Mouse (Mus musculus) heart, adult 2 months (tissue): Measurements from ENCODE around the gene Ifitm2. TPM values are rescaled to one million over a fixed set of nuclear protein-coding genes. Genes with fewer than 3 reads are reported as not detected.

Experiments used
- DNase-seq, 2 experiments: peaks; one replicate each; pipeline ENCODE4 v3.0.0; 2021
- H3K27ac ChIP-seq: fragments of 200-600 bp; 2 replicates; pipeline ENCODE4 v1.8.1; 2022
- H3K27me3 ChIP-seq: fragments of 200-500 bp; 2 replicates; pipeline ENCODE4 v1.6.1; 2012; ENCODE audit warnings: mild to moderate bottlenecking, low read length, inconsistent platforms, mixed read lengths; ENCODE audit not compliant: control insufficient read depth, insufficient read depth
- H3K36me3 ChIP-seq: fragments of 200-500 bp; 2 replicates; pipeline ENCODE4 v1.6.1; 2012; ENCODE audit warnings: low read length, inconsistent platforms; ENCODE audit not compliant: control insufficient read depth, insufficient read depth
- H3K4me1 ChIP-seq: fragments of 200-500 bp; 2 replicates; pipeline ENCODE4 v1.6.1; 2011; ENCODE audit warnings: low read length; ENCODE audit not compliant: control insufficient read depth, insufficient read depth
- H3K4me3 ChIP-seq: fragments of 200-600 bp; 2 replicates; pipeline ENCODE4 v1.8.1; 2022
- H3K79me2 ChIP-seq: fragments of 200-500 bp; replicated peaks from 2 replicates; pipeline ENCODE4 v1.6.1; 2012; ENCODE audit warnings: mild to moderate bottlenecking, inconsistent platforms, low read length, moderate library complexity, mixed read lengths; ENCODE audit not compliant: control insufficient read depth, insufficient read depth
- H3K9ac ChIP-seq: fragments of 200-500 bp; 2 replicates; pipeline ENCODE4 v1.6.1; 2012; ENCODE audit warnings: low read depth, mild to moderate bottlenecking, control low read depth, inconsistent platforms, low read length, mixed read lengths
- CTCF ChIP-seq: fragments of 200-600 bp; IDR thresholded peaks from 2 replicates; pipeline ENCODE4 v1.8.1; 2022; ENCODE audit warnings: antibody characterized with exemption, mild to moderate bottlenecking, moderate library complexity
- EP300 ChIP-seq: fragments of 200-500 bp; IDR thresholded peaks from 2 replicates; pipeline ENCODE4 v1.6.1; 2011; ENCODE audit warnings: low read depth, low read length, control low read depth; ENCODE audit not compliant: insufficient read depth
- POLR2A ChIP-seq: fragments of 200-500 bp; IDR thresholded peaks from 2 replicates; pipeline ENCODE4 v1.6.1; 2011; ENCODE audit warnings: mild to moderate bottlenecking, low read depth, low read length, control low read depth; ENCODE audit not compliant: insufficient read depth
- WGBS: fragments of 180-500 bp; shearing (Covaris S2); methylation state at CpG from one replicate; pipeline ENCODE4 v1.1.7; 2018; 5-methylcytosine and 5-hydroxymethylcytosine counted together
- intact Hi-C: fragments of 180-260 bp; cut with DNase I; formaldehyde crosslinking; loops from one replicate; pipeline ENCODE4 v1.15.1; 2025
- polyA plus RNA-seq: library from polyadenylated mRNA; depleted of rRNA; stranded (reverse); fragments of >200 nt; gene quantifications from 2 replicates; pipeline ENCODE4 v1.2.3, GENCODE M21; 2012
- total RNA-seq, 2 experiments: library from RNA; stranded (reverse); gene quantifications; 2 replicates each; pipeline ENCODE4 v1.2.3; 2021

Gene Ifitm2
- total and polyA plus RNA-seq, 3 experiments, result 107 to 368 (median 113) TPM

GRCm38 (mm10) chr7:140939669-140940171, 16.1 kb downstream of the Ifitm2 start:
- no peaks in the 10 kb centered on the region for H3K79me2 ChIP-seq
- H3K27ac ChIP-seq, result no peak overlapping the region
- peak in 1 of 2 experiments; percentile 33 for DNase-seq
- TF ChIP-seq POLR2A (no peak), CTCF (no peak), EP300 (no peak)
- intact Hi-C loops, result loop anchor here (2.0 to 5.0 kb wide), 3 partner anchors 31 to 253 kb away; partner anchors contain the start of genes Hras and Lrrc56
- H3K9ac ChIP-seq, result no peak overlapping the region
- H3K4me3 ChIP-seq, result no peak overlapping the region
- WGBS, result 36% methylated on average over 8 of the region's 8 CpGs
- H3K27me3 ChIP-seq, result no peaks in the 10 kb centered on the region
- peaks cover 10% of the 10 kb centered on the region for H3K4me1 ChIP-seq
- no peaks in the 10 kb centered on the region for H3K36me3 ChIP-seq

GRCm38 (mm10) chr7:140938896-140939295, 16.9 kb downstream of the Ifitm2 start:
- 52% methylated on average over 2 of the region's 2 CpGs for WGBS

GRCm38 (mm10) chr7:140938436-140938835, 17.4 kb downstream of the Ifitm2 start:
- no peaks in the 10 kb centered on the region for H3K79me2 ChIP-seq
- no peaks in the 10 kb centered on the region for H3K27me3 ChIP-seq
- no peak overlapping the region for H3K27ac ChIP-seq
- TF ChIP-seq EP300, result no peak
- TF ChIP-seq CTCF, result peak; percentile 38
- WGBS, result 49% methylated on average over 3 of the region's 3 CpGs
- H3K9ac ChIP-seq, result no peak overlapping the region
- DNase-seq, result no peak
- H3K4me1 ChIP-seq, result peaks cover 10% of the 10 kb centered on the region
- H3K4me3 ChIP-seq, result no peak overlapping the region
- intact Hi-C loops, result no loop called here
- no peaks in the 10 kb centered on the region for H3K36me3 ChIP-seq

More at GRCm38 (mm10) chr7:140938896-140939295, 16.9 kb downstream of the Ifitm2 start:
- Histone ChIP-seq H3K27me3 (no peaks in the 10 kb centered on the region), H3K27ac (no peak overlapping the region), H3K4me1 (peaks cover 10% of the 10 kb centered on the region), H3K79me2 (no peaks in the 10 kb centered on the region), H3K4me3 (no peak overlapping the region), H3K9ac (no peak overlapping the region), H3K36me3 (no peaks in the 10 kb centered on the region)
- TF ChIP-seq EP300 (no peak), CTCF (no peak), POLR2A (no peak)
- intact Hi-C loops, result no loop called here
- DNase-seq, result no peak

- Histone ChIP-seq H3K27ac (no peak overlapping the region), H3K9ac (no peak overlapping the region), H3K79me2 (no peaks in the 10 kb centered on the region), H3K36me3 (no peaks in the 10 kb centered on the region), H3K4me1 (peaks cover 3% of the 10 kb centered on the region), H3K4me3 (no peak overlapping the region), H3K27me3 (peaks cover 10% of the 10 kb centered on the region)
- DNase-seq, result no peak
- intact Hi-C loops, result no loop called here
- TF ChIP-seq CTCF (no peak), EP300 (no peak), POLR2A (no peak)
- 81% methylated on average over 6 of the region's 6 CpGs for WGBS
These were observed 28.6 kb downstream of the Ifitm2 start for GRCm38 (mm10) chr7:140927181-140927580.

GRCm38 (mm10) chr7:140923070-140923775, 32.6 kb downstream of the Ifitm2 start:
- DNase-seq, result no peak
- Histone ChIP-seq H3K4me1 (peaks cover 4% of the 10 kb centered on the region), H3K9ac (no peak overlapping the region), H3K27me3 (peaks cover 18% of the 10 kb centered on the region), H3K4me3 (peak overlapping the region; percentile 30), H3K79me2 (no peaks in the 10 kb centered on the region), H3K36me3 (no peaks in the 10 kb centered on the region), H3K27ac (no peak overlapping the region)
- intact Hi-C loops, result no loop called here
- 24% methylated on average over 30 of the region's 30 CpGs for WGBS
- TF ChIP-seq CTCF, result no peak
- no peak for TF ChIP-seq POLR2A

GRCm38 (mm10) chr7:140922398-140923069, 33.3 kb downstream of the Ifitm2 start:
- peak overlapping the region; percentile 30 for H3K4me3 ChIP-seq
- H3K36me3 ChIP-seq, result no peaks in the 10 kb centered on the region
- H3K79me2 ChIP-seq, result no peaks in the 10 kb centered on the region
- intact Hi-C loops, result no loop called here
- TF ChIP-seq CTCF (no peak), POLR2A (no peak), EP300 (no peak)
- no peak overlapping the region for H3K9ac ChIP-seq
- H3K4me1 ChIP-seq, result peaks cover 4% of the 10 kb centered on the region
- H3K27me3 ChIP-seq, result peaks cover 18% of the 10 kb centered on the region
- no peak overlapping the region for H3K27ac ChIP-seq
- DNase-seq, result peak; percentile 64 to 75
- WGBS, result 1% methylated on average over 49 of the region's 49 CpGs
